Mouse (Mus musculus) limb, embryonic 11.5 days (tissue): ENCODE data around the gene Nploc4. TPM values are rescaled to one million over a fixed set of nuclear protein-coding genes. Genes with fewer than 3 reads are reported as not detected.
"Not testable (repeated sequence)": the region's sequence is repeated elsewhere in the genome, so short reads cannot be mapped to it uniquely, and the experiment has no call there.

ENCODE experiments used
- ATAC-seq: fragments of 200-750 bp; cut with Nextera tagmentation; 2 replicates; pipeline ENCODE4 v1.8.0; 2017; ENCODE audit warnings: low read depth; ENCODE audit not compliant: insufficient number of reproducible peaks, low FRiP score, low TSS enrichment
- DNase-seq: peaks from one replicate; pipeline ENCODE4 v3.0.0-alpha.2; 2015; ENCODE audit warnings: low spot score
- H3K27ac ChIP-seq: fragments of 300-500 bp; sonication (generic); replicated peaks from 2 replicates; pipeline ENCODE4 v1.5.1; 2014; ENCODE audit warnings: low read depth, mild to moderate bottlenecking, low read length
- H3K27me3 ChIP-seq: fragments of 300-500 bp; sonication (generic); 2 replicates; pipeline ENCODE4 v1.6.1; 2014; ENCODE audit warnings: mild to moderate bottlenecking, low read length, mixed read lengths; ENCODE audit not compliant: control insufficient read depth, insufficient read depth
- H3K36me3 ChIP-seq: fragments of 300-500 bp; sonication (generic); 2 replicates; pipeline ENCODE4 v1.6.1; 2014; ENCODE audit warnings: mild to moderate bottlenecking, low read length, moderate library complexity, mixed read lengths; ENCODE audit not compliant: control insufficient read depth, insufficient read depth
- H3K4me1 ChIP-seq: fragments of 300-500 bp; sonication (generic); 2 replicates; pipeline ENCODE4 v1.6.1; 2014; ENCODE audit warnings: low read length, mixed read lengths; ENCODE audit not compliant: control insufficient read depth, insufficient read depth
- H3K4me2 ChIP-seq: fragments of 300-500 bp; sonication (generic); 2 replicates; pipeline ENCODE4 v1.6.1; 2014; ENCODE audit warnings: low read depth, mild to moderate bottlenecking, moderate library complexity; ENCODE audit not compliant: severe bottlenecking
- H3K4me3 ChIP-seq: fragments of 300-500 bp; sonication (generic); 2 replicates; pipeline ENCODE4 v1.5.1; 2014; ENCODE audit warnings: low read depth, low read length
- H3K9ac ChIP-seq: fragments of 300-500 bp; sonication (generic); 2 replicates; pipeline ENCODE4 v1.6.1; 2014; ENCODE audit warnings: mild to moderate bottlenecking, low read length
- H3K9me3 ChIP-seq: fragments of 300-500 bp; sonication (generic); 2 replicates; pipeline ENCODE4 v1.6.1; 2016; ENCODE audit warnings: low read length; ENCODE audit not compliant: control insufficient read depth
- whole genome bisulfite sequencing: fragments of 180-500 bp; shearing (Covaris S2); extraction: QIAGEN DNeasy Blood & Tissue Kit; methylation state at CpG from one replicate; pipeline ENCODE4 v1.1.7; 2014; 5-methylcytosine and 5-hydroxymethylcytosine counted together
- polyA plus RNA-seq: library from polyadenylated mRNA; unstranded; fragments of >200 nt; fragmentation: Nextera tagmentation; extraction: Ambion mirVana; gene quantifications from 2 replicates; pipeline ENCODE4 v1.2.1, GENCODE M21; 2014

Gene Nploc4
- polyA plus RNA-seq, 1 experiment from 2014 or later, result 47.1 TPM

DNA sequence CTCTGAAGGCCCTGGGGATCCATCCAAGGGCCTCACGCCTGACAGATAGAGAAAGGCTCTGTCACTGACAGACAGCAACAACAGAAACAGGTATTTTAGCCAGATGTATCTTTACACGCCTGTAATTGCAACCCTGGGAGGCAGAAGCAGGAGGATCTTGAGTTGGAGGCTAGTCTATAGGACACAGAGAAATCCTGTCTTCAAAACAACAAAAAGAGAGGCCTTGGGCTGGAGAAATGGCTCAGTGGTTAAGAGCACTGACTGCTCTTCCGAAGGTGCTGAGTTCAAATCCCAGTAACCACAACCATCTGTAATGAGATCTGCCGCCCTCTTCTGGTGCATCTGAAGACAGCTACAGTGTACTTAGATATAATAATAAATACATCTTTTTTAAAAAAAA is 80.6 kb downstream of the Nploc4 start:
- H3K9ac ChIP-seq, result no peak overlapping the region
- no peaks in the 10 kb centered on the region for H3K36me3 ChIP-seq
- no peak overlapping the region for H3K4me2 ChIP-seq
- no peaks in the 10 kb centered on the region for H3K27me3 ChIP-seq
- 88% methylated on average over 4 of the region's 4 CpGs for WGBS
- H3K27ac ChIP-seq, result no peak overlapping the region
- no peak for DNase-seq
- no peak for ATAC-seq
- peaks cover 40% of the 10 kb centered on the region for H3K4me1 ChIP-seq
- no peaks in the 10 kb centered on the region for H3K9me3 ChIP-seq
- no peak overlapping the region for H3K4me3 ChIP-seq

DNA sequence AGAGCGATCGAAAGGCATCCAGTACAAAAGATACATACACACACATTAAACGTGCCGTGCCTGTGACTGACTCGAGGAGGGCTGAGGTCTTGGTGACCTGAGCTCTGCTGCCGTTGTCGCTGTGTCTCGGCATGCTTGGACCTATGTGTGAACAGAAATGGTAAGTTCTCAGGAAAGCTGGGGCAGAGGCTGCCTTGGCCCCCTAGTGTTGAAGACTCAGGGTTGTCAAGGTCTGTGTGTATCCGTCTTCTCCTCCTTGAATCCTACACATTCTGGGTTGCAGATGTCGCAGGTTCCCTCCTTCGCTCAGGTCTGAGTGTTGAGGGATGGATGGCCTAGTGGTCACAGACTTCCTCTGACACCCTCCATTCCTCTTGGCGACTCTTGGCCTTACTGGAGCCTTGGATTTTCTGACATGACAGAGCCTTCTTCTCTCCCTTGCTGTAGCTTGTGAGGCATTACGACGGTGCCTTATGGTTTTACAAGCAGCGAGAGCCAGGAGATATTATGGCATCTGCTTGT is 81.1 kb downstream of the Nploc4 start:
- DNase-seq, result no peak
- no peak for ATAC-seq
- peaks cover 35% of the 10 kb centered on the region for H3K4me1 ChIP-seq
- H3K4me2 ChIP-seq, result no peak overlapping the region
- no peak overlapping the region for H3K27ac ChIP-seq
- no peak overlapping the region for H3K9ac ChIP-seq
- no peak overlapping the region for H3K4me3 ChIP-seq
- H3K27me3 ChIP-seq, result no peaks in the 10 kb centered on the region
- WGBS, result 82% methylated on average over 15 of the region's 15 CpGs
- no peaks in the 10 kb centered on the region for H3K9me3 ChIP-seq
- no peaks in the 10 kb centered on the region for H3K36me3 ChIP-seq

GRCm38 (mm10) chr11:120355277-120356039 is 82.0 kb downstream of the Nploc4 start:
- DNase-seq, result no peak
- Histone ChIP-seq H3K9ac (no peak overlapping the region), H3K4me2 (no peak overlapping the region), H3K36me3 (no peaks in the 10 kb centered on the region), H3K4me3 (no peak overlapping the region), H3K9me3 (no peaks in the 10 kb centered on the region), H3K27me3 (no peaks in the 10 kb centered on the region), H3K27ac (no peak overlapping the region), H3K4me1 (peaks cover 38% of the 10 kb centered on the region)
- ATAC-seq, result no peak
- 67% methylated on average over 5 of the region's 5 CpGs for WGBS

GRCm38 (mm10) chr11:120354304-120355276 is 82.9 kb downstream of the Nploc4 start:
- ATAC-seq (no peak), DNase-seq (no peak)
- WGBS, result 91% methylated on average over 17 of the region's 17 CpGs
- H3K27me3 ChIP-seq, result no peaks in the 10 kb centered on the region
- no peak overlapping the region for H3K4me3 ChIP-seq
- H3K4me1 ChIP-seq, result peaks cover 35% of the 10 kb centered on the region
- no peak overlapping the region for H3K4me2 ChIP-seq
- H3K27ac ChIP-seq, result no peak overlapping the region
- no peaks in the 10 kb centered on the region for H3K36me3 ChIP-seq
- H3K9me3 ChIP-seq, result no peaks in the 10 kb centered on the region
- H3K9ac ChIP-seq, result no peak overlapping the region

GRCm38 (mm10) chr11:120353500-120354303 is 83.8 kb downstream of the Nploc4 start:
- no peak for ATAC-seq
- Histone ChIP-seq H3K4me2 (peak overlapping the region; percentile 17; the same call in 1 of the 2 replicates), H3K9ac (no peak overlapping the region), H3K9me3 (no peaks in the 10 kb centered on the region), H3K4me3 (no peak overlapping the region), H3K4me1 (peaks cover 38% of the 10 kb centered on the region), H3K27me3 (no peaks in the 10 kb centered on the region), H3K36me3 (no peaks in the 10 kb centered on the region), H3K27ac (peak overlapping the region; percentile 70; the same call in 1 of the 2 replicates)
- WGBS, result 24% methylated on average over 26 of the region's 26 CpGs
- DNase-seq, result peak; percentile 81

- no peak for ATAC-seq
- H3K4me3 ChIP-seq, result no peak overlapping the region
- no peak for DNase-seq
- H3K27me3 ChIP-seq, result no peaks in the 10 kb centered on the region
- WGBS, result 65% methylated on average over 13 of the region's 13 CpGs
- no peaks in the 10 kb centered on the region for H3K36me3 ChIP-seq
- peaks cover 30% of the 10 kb centered on the region for H3K4me1 ChIP-seq
- peak overlapping the region; percentile 18; the same call in 1 of the 2 replicates for H3K9ac ChIP-seq
- peak overlapping the region; percentile 70; the same call in 1 of the 2 replicates for H3K27ac ChIP-seq
- no peaks in the 10 kb centered on the region for H3K9me3 ChIP-seq
- H3K4me2 ChIP-seq, result no peak overlapping the region
Observed at GRCm38 (mm10) chr11:120352571-120353290, 84.8 kb downstream of the Nploc4 start.

DNA sequence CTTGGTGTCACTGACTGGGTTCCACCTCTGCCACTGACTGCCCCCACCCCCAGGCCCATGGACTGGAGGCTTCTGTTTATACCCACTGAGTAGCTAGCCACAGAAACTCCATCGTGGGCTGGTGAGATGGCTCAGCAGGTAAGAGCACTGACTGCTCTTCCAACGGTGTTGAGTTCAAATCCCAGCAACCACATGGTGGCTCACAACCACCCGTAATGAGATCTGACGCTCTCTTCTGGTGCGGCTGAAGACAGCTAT is 85.5 kb downstream of the Nploc4 start:
- not testable (repeated sequence) for ATAC-seq, H3K4me2 ChIP-seq, H3K27ac ChIP-seq, H3K4me3 ChIP-seq, H3K27me3 ChIP-seq, H3K9me3 ChIP-seq, H3K9ac ChIP-seq, H3K36me3 ChIP-seq, DNase-seq
- WGBS, result 91% methylated on average over 5 of the region's 5 CpGs
- peaks cover 25% of the 10 kb centered on the region for H3K4me1 ChIP-seq
